10 mouse cellular contexts compared by ENCODE assay signal in the genomic region with DNA sequence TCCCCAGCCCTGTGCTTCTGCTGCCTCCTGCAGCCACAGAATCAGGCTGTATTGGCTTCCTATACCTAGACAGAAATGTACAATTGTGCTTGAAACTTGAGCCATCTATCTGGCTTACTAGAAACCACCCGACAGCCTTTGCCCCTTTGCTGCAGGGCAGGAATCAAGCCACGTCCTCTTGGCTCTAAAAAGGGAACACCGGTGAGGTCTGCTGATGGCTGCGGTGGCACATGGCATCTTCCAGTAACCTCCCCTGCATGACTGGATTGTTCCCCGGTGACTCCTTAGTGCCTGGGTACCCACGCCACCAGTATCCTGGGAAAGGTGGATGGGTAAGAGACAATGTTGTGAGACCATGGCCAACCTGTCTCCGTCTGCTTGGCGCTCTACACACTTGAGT. TPM values are rescaled to one million over a fixed set of nuclear protein-coding genes. Genes with fewer than 3 reads are reported as not detected.
DNase-seq lines count a peak whose midpoint lies in the region; ATAC-seq and TF ChIP-seq lines count a peak whose summit lies in the region.
"Had no signal": no experiment of that assay in that cellular context is flagged by ENCODE, and none has a peak within 500 bp of the region (broad histone marks: within the 10 kb centered on the region; RNA-seq: fewer than 3 reads in every experiment).

No protein-coding gene starts in this region.

- peak overlapping the region; percentile 98 for H3K4me2 ChIP-seq in neural tube, embryonic 13.5 days

- H3K36me3 ChIP-seq in neural tube, embryonic 13.5 days = peaks cover 9% of the 10 kb centered on the region; the same call in 1 of the 2 replicates
- H3K36me3 ChIP-seq: lung, embryonic 15.5 days had no signal

- H3K27me3 ChIP-seq in neural tube, embryonic 13.5 days = no peaks in the 10 kb centered on the region
- H3K27me3 ChIP-seq: lung, embryonic 15.5 days; Patski had no signal

- 76% methylated on average over 8 of the region's 8 CpGs for WGBS in neural tube, embryonic 13.5 days

- peak; percentile 34 to 43 for DNase-seq in cerebellum, postnatal 25 days
- DNase-seq in cerebellum, postnatal 4 days (ENCODE audit: low spot score in 2 of 2) = no peak
- DNase-seq in kidney, adult 18-20 months = peak; percentile 53
- no peak for DNase-seq in kidney, postnatal 10 days
- peak; percentile 52 to 56 for DNase-seq in kidney, postnatal 36 days
- DNase-seq in layer of hippocampus, adult 2 months (ENCODE audit: low spot score in 2 of 2) = no peak

- no peak overlapping the region for H3K27ac ChIP-seq in neural tube, embryonic 13.5 days (replicated peaks)
- H3K27ac ChIP-seq in layer of hippocampus, adult 2 months = no peak overlapping the region
- H3K27ac ChIP-seq: lung, embryonic 15.5 days had no signal

- H3K4me1 ChIP-seq in neural tube, embryonic 13.5 days (replicated peaks) = peaks cover 95% of the 10 kb centered on the region

- no peak for ATAC-seq in neural tube, embryonic 13.5 days (ENCODE audit: low read depth)
- no peak for ATAC-seq in granulocyte monocyte progenitor cell, adult 5-6 weeks (replicated peaks; ENCODE audit: poor library complexity, severe bottlenecking)
- ATAC-seq: Patski had no signal

- no peaks in the 10 kb centered on the region for H3K9me3 ChIP-seq in neural tube, embryonic 13.5 days
- H3K9me3 ChIP-seq: lung, embryonic 15.5 days had no signal

- H3K9ac ChIP-seq in neural tube, embryonic 13.5 days = no peak overlapping the region
- H3K9ac ChIP-seq: lung, embryonic 15.5 days had no signal

- TF ChIP-seq CTCF in layer of hippocampus, adult 2 months (conservative IDR thresholded peaks at IDR 0.05) = no peak

- peak overlapping the region; percentile 91; the same call in 1 of the 2 replicates for H3K4me3 ChIP-seq in neural tube, embryonic 13.5 days
- H3K4me3 ChIP-seq in layer of hippocampus, adult 2 months = no peak overlapping the region
- H3K4me3 ChIP-seq: lung, embryonic 15.5 days had no signal

RNA-seq across cellular contexts. Expression of gene Hs6st1, which starts 5.4 kb away (rescaled TPM):
- polyA plus RNA-seq in neural tube, embryonic 13.5 days (2015; fragmentation: Nextera tagmentation; extraction: Ambion mirVana) = 12.0 and 16.9 TPM in 2 replicates
- total RNA-seq in layer of hippocampus, adult 2 months (2021) = 10 to 100 TPM; 37.7 to 38.3 TPM
- total RNA-seq in granulocyte monocyte progenitor cell, adult 5-6 weeks (2014; fragmentation: Nextera tagmentation) = 10.3 and 11.5 TPM in 2 replicates
- total RNA-seq in granulocyte monocyte progenitor cell, adult 5-6 weeks (2017) = 6.5 and 8.9 TPM in 2 replicates

Comparison
In these comparisons a context has a peak if more than half of its experiments do, and no peak if none do; other contexts are left out.
1. DNase-seq: peak in cerebellum, postnatal 25 days (2 of 2), kidney, adult 18-20 months (single experiment) and kidney, postnatal 36 days (2 of 2); none in cerebellum, postnatal 4 days (0 of 2), kidney, postnatal 10 days (single experiment) and layer of hippocampus, adult 2 months (0 of 2).